Comparison of ENCODE assay signal across 9 mouse cellular contexts in the genomic region with DNA sequence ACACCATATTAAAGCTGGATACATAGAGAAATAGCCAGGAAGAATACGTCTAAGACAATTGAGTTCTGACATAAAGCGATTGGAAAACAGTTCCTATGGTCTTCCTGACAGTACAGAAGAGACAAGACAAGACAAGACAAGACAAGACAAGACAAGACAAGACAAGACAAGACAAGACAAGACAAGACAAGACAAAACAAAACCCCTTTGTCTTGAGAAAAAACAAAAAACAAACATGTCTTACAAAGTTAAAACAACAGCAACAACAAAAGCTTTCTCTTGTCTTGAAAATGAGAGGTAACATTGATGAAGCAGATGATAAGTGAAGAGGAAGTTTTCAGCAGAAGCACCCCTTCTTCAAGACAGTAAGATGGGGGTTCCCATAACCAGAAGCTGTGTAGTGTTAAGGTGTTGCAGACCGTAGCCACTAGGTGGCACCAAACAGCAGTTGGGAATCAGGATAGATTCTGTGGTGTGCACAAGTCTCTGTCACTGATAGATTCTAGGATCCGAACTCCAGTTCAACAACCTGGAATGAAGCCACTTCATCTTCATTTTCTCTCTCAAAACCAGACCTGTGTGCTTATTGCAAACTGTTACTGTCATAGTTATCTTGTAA. TPM values are rescaled to one million over a fixed set of nuclear protein-coding genes. Genes with fewer than 3 reads are reported as not detected.
A peak's percentile ranks its signal among the peaks of the same experiment; 100 is the strongest.
DNase-seq lines count a peak whose midpoint lies in the region; ATAC-seq and TF ChIP-seq lines count a peak whose summit lies in the region.
"Had no signal": no experiment of that assay in that cellular context is flagged by ENCODE, and none has a peak within 500 bp of the region (broad histone marks: within the 10 kb centered on the region; RNA-seq: fewer than 3 reads in every experiment).

No protein-coding gene starts in this region.

- ATAC-seq in forebrain, embryonic 13.5 days, result peak; percentile 94
- peak; percentile 66; the same call in 1 of the 2 replicates for ATAC-seq in hindbrain, embryonic 15.5 days (ENCODE audit: low FRiP score, low read depth)
- ATAC-seq in erythroblast, adult 5-6 weeks (replicated peaks; ENCODE audit: low FRiP score, poor library complexity, severe bottlenecking), result no peak; the same call in 1 of the 2 replicates

- H3K36me3 ChIP-seq in MEL (ENCODE audit: control insufficient read depth in 1 of 2, insufficient read depth in 2 of 2, low read length in 2 of 2), result no peaks in the 10 kb centered on the region
- no peaks in the 10 kb centered on the region for H3K36me3 ChIP-seq in forebrain, embryonic 13.5 days (ENCODE audit: poor library complexity, severe bottlenecking)
- no peaks in the 10 kb centered on the region for H3K36me3 ChIP-seq in hindbrain, embryonic 15.5 days

- no peak overlapping the region for H3K4me3 ChIP-seq in MEL (ENCODE audit: control insufficient read depth in 1 of 2, insufficient read depth in 1 of 2, low read depth in 2 of 2, low read length in 2 of 2)
- H3K4me3 ChIP-seq in forebrain, embryonic 13.5 days, result no peak overlapping the region
- H3K4me3 ChIP-seq in hindbrain, embryonic 15.5 days, result no peak overlapping the region
- H3K4me3 ChIP-seq: megakaryocyte, embryonic 14.5 days had no signal

- H3K9ac ChIP-seq in MEL (ENCODE audit: control insufficient read depth, low read depth, low read length, poor library complexity, severe bottlenecking), result no peak overlapping the region
- H3K9ac ChIP-seq in forebrain, embryonic 13.5 days, result no peak overlapping the region
- H3K9ac ChIP-seq in hindbrain, embryonic 15.5 days, result no peak overlapping the region

- peak; percentile 82 to 93 (median 92) for TF ChIP-seq CTCF in MEL (IDR thresholded peaks at IDR 0.05 in 2 of 3, conservative IDR thresholded peaks at IDR 0.05 in 1 of 3; ENCODE audit: control insufficient read depth in 1 of 3, insufficient read depth in 1 of 3, low read depth in 2 of 3, low read length in 3 of 3, poor library complexity in 1 of 3, severe bottlenecking in 1 of 3)

- 49% methylated on average over 4 of the region's 4 CpGs for WGBS in forebrain, embryonic 13.5 days
- WGBS in hindbrain, embryonic 15.5 days, result 38% methylated on average over 4 of the region's 4 CpGs

- no peaks in the 10 kb centered on the region for H3K9me3 ChIP-seq in MEL (replicated peaks; ENCODE audit: insufficient read depth, low read length)
- H3K9me3 ChIP-seq in forebrain, embryonic 13.5 days (replicated peaks), result no peaks in the 10 kb centered on the region
- H3K9me3 ChIP-seq in hindbrain, embryonic 15.5 days, result no peaks in the 10 kb centered on the region
- H3K9me3 ChIP-seq: megakaryocyte, embryonic 14.5 days had no signal

- no peaks in the 10 kb centered on the region for H3K79me2 ChIP-seq in MEL (ENCODE audit: control insufficient read depth, insufficient read depth, low read length, poor library complexity)

- TF ChIP-seq POLR2A in MEL (IDR thresholded peaks at IDR 0.05; ENCODE audit: control insufficient read depth in 1 of 2, insufficient read depth in 1 of 2, low read depth in 1 of 2, low read length in 2 of 2, poor library complexity in 1 of 2), result no peak

- H3K27me3 ChIP-seq in MEL (ENCODE audit: control insufficient read depth in 1 of 2, insufficient read depth in 2 of 2, low read length in 2 of 2), result peaks cover 0 to 7% of the 10 kb centered on the region in 2 experiments; a peak in 1 of 4 replicates
- H3K27me3 ChIP-seq in forebrain, embryonic 13.5 days, result no peaks in the 10 kb centered on the region
- no peaks in the 10 kb centered on the region for H3K27me3 ChIP-seq in hindbrain, embryonic 15.5 days

- peak; percentile 91 for TF ChIP-seq RAD21 in MEL (IDR thresholded peaks at IDR 0.05; ENCODE audit: low read depth, low read length)

- no peak for TF ChIP-seq EP300 in MEL (IDR thresholded peaks at IDR 0.05; ENCODE audit: low read depth in 1 of 2, low read length in 2 of 2)

- no peak overlapping the region for H3K27ac ChIP-seq in MEL (ENCODE audit: control insufficient read depth, low read depth, low read length)
- no peak overlapping the region for H3K27ac ChIP-seq in forebrain, embryonic 13.5 days
- H3K27ac ChIP-seq in hindbrain, embryonic 15.5 days (replicated peaks), result no peak overlapping the region

- no peak overlapping the region for H3K4me2 ChIP-seq in forebrain, embryonic 13.5 days
- H3K4me2 ChIP-seq in hindbrain, embryonic 15.5 days, result no peak overlapping the region

- no peaks in the 10 kb centered on the region for H3K4me1 ChIP-seq in MEL (ENCODE audit: control insufficient read depth in 1 of 2, insufficient read depth in 2 of 2, low read length in 2 of 2)
- no peaks in the 10 kb centered on the region for H3K4me1 ChIP-seq in forebrain, embryonic 13.5 days
- no peaks in the 10 kb centered on the region for H3K4me1 ChIP-seq in hindbrain, embryonic 15.5 days (replicated peaks)

- peak; percentile 80 for DNase-seq in MEL (ENCODE audit: low read depth, low spot score)
- DNase-seq in c-Kit-negative CD71-positive TER-119-positive erythroid progenitor cells, embryonic 14.5 days (ENCODE audit: low read depth, low spot score), result peak; percentile 12
- DNase-seq in layer of hippocampus, postnatal 25 days (ENCODE audit: extremely low spot score in 1 of 2, low spot score in 1 of 2), result peak; percentile 31 to 75
- DNase-seq in lung, postnatal 4 days, result peak; percentile 39 to 75
- peak; percentile 77 to 87 for DNase-seq in right cerebral cortex, adult 2 months (ENCODE audit: low spot score in 2 of 2)

TF ChIP-seq in MEL, 35 proteins besides CTCF, POLR2A, EP300 and RAD21:
- TF ChIP-seq MAZ (IDR thresholded peaks at IDR 0.05; ENCODE audit: low read depth, low read length) (no peak), MXI1 (IDR thresholded peaks at IDR 0.05; ENCODE audit: low read depth, low read length) (no peak), USF1 (IDR thresholded peaks at IDR 0.05; ENCODE audit: low read depth, low read length) (no peak), TBP (IDR thresholded peaks at IDR 0.05; ENCODE audit: low read depth, low read length) (no peak), ZNF384 (IDR thresholded peaks at IDR 0.05; ENCODE audit: low read depth, low read length) (no peak), GABPA (IDR thresholded peaks at IDR 0.05; ENCODE audit: low read depth, low read length) (no peak), CHD1 (IDR thresholded peaks at IDR 0.05; ENCODE audit: low read depth, low read length) (no peak), ELF1 (IDR thresholded peaks at IDR 0.05; ENCODE audit: low read depth, low read length) (no peak), JUND (IDR thresholded peaks at IDR 0.05; ENCODE audit: low read depth, low read length) (no peak), ZC3H11A (IDR thresholded peaks at IDR 0.05; ENCODE audit: low read depth, low read length) (peak; percentile 88), MAX (IDR thresholded peaks at IDR 0.05; ENCODE audit: low read length) (no peak), SMC3 (IDR thresholded peaks at IDR 0.05; ENCODE audit: low read depth, low read length) (peak; percentile 97), MYC (IDR thresholded peaks at IDR 0.05; ENCODE audit: low read depth, low read length) (0 out of 2 replicates have a peak, but pooled peaks have one; percentile 45)

RNA-seq across cellular contexts. Expression of gene Tnip3, which starts 15.0 kb away (rescaled TPM):
- 0.46 TPM in 1 of 2 replicates, not detected in the other for total RNA-seq in MEL (2012; rRNA removed)
- under 1 TPM in 1 of 2 experiments, not detected in 1; 0.99 TPM for polyA plus RNA-seq in MEL (2012; ENCODE audit: insufficient read depth in 1 of 2, insufficient read length in 2 of 2, low read depth in 1 of 2, low replicate concordance in 2 of 2, missing spikeins in 1 of 2)
- polyA plus RNA-seq in forebrain, embryonic 13.5 days (2015; fragmentation: Nextera tagmentation; extraction: Ambion mirVana), result not detected in 2 replicates
- polyA plus RNA-seq in hindbrain, embryonic 15.5 days (2015; fragmentation: Nextera tagmentation; extraction: Ambion mirVana), result not detected in 2 replicates
- total RNA-seq in layer of hippocampus, postnatal 25 days (2021), result not detected
- not detected in 2 replicates for total RNA-seq in erythroblast, adult 5-6 weeks (2015; ENCODE audit: low replicate concordance)
- total RNA-seq in erythroblast, adult 5-6 weeks (2017; ENCODE audit: low replicate concordance), result 1.5 TPM in 1 of 2 replicates, not detected in the other

Comparison
In these comparisons a context has a peak if more than half of its experiments do, and no peak if none do; other contexts are left out.
1. DNase-seq: peak in every context shown above with its lines; median percentile 82 in right cerebral cortex, adult 2 months; 80 in MEL; 57 in lung, postnatal 4 days; 53 in layer of hippocampus, postnatal 25 days; 12 in c-Kit-negative CD71-positive TER-119-positive erythroid progenitor cells, embryonic 14.5 days.